Mouse (Mus musculus) T-helper 1 cell (primary cell): ENCODE measurements at regions not wholly inside any gene's neighbourhood (a gene's known extent, or its start where the extent isn't known, plus 50 kb on each side); places are given as distances from the start of the nearest gene placed in this dataset.

ENCODE experiments used
- in situ Hi-C: fragments of 300-600 bp; cut with MboI, MseI; formaldehyde crosslinking; loops from one replicate; pipeline ENCODE4 v1.15.1; 2025; ENCODE audit warnings: high pct_unique_total_duplicates

- in situ Hi-C loops, result no loop called here
Observed at GRCm38 (mm10) chr1:177382596-177383190, 59.5 kb upstream of the Zbtb18 start.

- in situ Hi-C loops, result no loop called here
Observed at GRCm38 (mm10) chr1:177382147-177382546, 60.0 kb upstream of the Zbtb18 start.

DNA sequence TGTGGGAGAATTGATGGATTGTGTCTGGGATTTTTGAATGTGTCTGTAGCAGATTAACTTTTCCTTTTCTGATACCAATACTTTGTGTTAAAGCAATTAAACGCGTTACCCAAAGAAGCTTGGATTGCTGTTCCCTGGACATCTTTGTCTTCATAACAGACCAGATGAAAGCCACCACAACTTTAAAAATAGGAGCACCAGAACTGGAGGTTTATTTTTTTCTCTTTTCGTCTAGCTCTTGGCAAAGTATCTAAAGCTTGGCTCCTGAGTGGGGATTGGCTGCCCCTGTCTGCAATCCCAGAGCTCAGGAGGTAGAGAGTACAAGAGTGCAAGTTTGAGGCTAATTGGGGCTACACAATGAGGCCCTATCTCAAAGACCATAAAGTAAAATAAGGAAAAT is 64.0 kb upstream of the Zbtb18 start:
- in situ Hi-C loops, result no loop called here

- in situ Hi-C loops, result no loop called here
Observed at GRCm38 (mm10) chr1:177373226-177373825, 68.8 kb upstream of the Zbtb18 start.

GRCm38 (mm10) chr1:177372066-177372465 is 70.1 kb upstream of the Zbtb18 start:
- in situ Hi-C loops, result no loop called here

GRCm38 (mm10) chr1:177367864-177368610 is 74.1 kb upstream of the Zbtb18 start:
- in situ Hi-C loops, result no loop called here

DNA sequence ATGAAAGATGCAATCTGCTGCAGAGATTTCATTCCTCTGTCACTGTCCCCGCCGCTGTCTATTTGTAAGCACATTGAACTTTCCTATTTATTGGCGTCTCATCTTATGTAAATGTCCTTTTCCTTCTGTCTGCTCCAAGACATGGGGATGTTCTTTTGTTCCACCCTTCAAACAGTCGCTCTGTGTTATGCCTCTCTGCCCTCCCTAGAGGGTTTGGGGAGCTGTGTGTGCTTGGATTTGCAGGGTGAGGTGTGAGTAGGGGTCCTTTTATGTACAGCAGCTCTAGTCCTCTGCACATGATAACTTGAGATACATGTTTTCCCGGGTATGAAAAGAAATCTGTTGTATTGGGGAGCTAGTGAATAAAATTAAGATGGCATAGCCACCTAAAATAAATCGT is 75.2 kb upstream of the Zbtb18 start:
- in situ Hi-C loops, result no loop called here

- in situ Hi-C loops, result no loop called here
Observed at GRCm38 (mm10) chr1:177366475-177366874, 75.7 kb upstream of the Zbtb18 start.

DNA sequence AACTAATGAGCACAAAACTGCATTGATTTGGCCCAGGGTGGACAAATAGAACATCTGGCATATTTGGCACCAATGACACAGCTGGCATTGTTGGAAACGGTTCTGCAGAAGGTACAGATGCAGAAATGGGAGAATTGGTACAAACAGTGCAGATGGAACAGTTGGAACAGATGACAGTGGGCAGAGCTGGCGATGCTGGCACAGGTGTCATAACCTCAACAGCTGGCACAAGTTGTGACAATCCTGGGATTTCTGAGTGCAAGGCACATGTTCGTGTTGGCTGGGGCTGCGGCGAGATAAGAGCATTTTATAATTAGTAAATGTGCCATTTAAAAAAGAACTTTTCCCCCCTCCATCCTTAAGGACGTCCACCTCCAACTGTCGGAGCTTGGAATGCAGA is 77.8 kb upstream of the Zbtb18 start:
- in situ Hi-C loops, result no loop called here

- in situ Hi-C loops, result no loop called here
Observed at GRCm38 (mm10) chr1:177362398-177362797, 79.8 kb upstream of the Zbtb18 start.

DNA sequence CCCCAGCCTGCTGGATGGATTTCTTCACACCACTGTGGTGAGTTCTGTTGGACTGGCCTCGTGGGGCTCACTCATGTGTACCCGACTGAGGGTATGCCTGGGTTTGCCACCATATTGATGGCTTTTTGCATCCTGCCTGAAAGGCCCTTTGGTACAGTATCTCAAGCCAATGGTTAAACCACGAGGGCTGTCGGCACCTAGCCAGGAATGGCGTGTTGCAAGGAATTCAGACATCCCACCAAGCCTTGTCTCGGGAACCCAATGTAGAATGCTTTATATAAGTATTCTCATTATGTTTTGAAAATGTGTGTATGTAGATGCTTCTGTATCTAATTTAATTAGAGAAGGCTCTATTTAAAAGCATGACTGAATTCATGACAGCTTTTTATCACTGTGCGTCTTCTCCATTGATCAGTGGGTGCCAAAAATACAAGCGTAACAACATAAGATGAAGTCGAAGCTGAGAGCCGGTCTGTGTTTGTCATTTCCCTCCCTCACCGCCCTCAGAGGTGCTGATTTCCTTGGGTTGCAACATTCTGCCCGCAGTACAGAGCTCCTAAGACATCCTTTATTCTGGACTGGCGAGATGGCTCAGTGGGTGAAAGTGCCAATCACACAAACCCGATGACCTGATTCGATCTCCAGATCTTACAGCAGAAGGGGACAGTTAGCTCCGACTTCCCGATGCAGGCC is 90.5 kb upstream of the Akt3 start:
- in situ Hi-C loops, result loop anchor here (25.0 kb wide), 1 partner anchor 939 kb away; no protein-coding TSS in a partner anchor

GRCm38 (mm10) chr1:177347208-177347607 is 89.2 kb upstream of the Akt3 start:
- in situ Hi-C loops, result loop anchor here (25.0 kb wide), 1 partner anchor 940 kb away; no protein-coding TSS in a partner anchor

DNA sequence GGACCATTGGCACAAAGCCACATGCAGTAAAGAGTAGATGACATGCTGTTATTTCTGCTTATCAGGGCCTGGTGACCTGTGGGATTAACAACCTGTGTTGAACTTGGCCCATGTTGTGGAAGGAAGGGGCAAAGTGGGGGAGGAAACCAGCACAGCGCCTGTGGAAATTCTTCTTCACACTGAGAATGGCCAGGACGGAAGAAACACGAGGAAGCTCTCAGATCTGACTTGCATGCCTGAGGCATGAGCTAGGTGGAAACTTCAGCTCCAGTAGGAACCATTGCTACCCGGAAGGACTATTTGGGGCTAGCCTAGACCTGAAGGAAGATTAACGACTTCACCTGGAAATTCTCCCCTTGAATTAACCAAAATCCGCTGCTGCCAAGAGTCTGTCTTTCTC is 88.5 kb upstream of the Akt3 start:
- in situ Hi-C loops, result loop anchor here (25.0 kb wide), 1 partner anchor 941 kb away; no protein-coding TSS in a partner anchor

GRCm38 (mm10) chr1:177345540-177345939 is 87.5 kb upstream of the Akt3 start:
- in situ Hi-C loops, result loop anchor here (25.0 kb wide), 1 partner anchor 942 kb away; no protein-coding TSS in a partner anchor

- in situ Hi-C loops, result loop anchor here (25.0 kb wide), 1 partner anchor 943 kb away; no protein-coding TSS in a partner anchor
Observed at GRCm38 (mm10) chr1:177343949-177344348, 85.9 kb upstream of the Akt3 start.

GRCm38 (mm10) chr1:177343121-177343520 is 85.1 kb upstream of the Akt3 start:
- in situ Hi-C loops, result loop anchor here (25.0 kb wide), 1 partner anchor 944 kb away; no protein-coding TSS in a partner anchor

DNA sequence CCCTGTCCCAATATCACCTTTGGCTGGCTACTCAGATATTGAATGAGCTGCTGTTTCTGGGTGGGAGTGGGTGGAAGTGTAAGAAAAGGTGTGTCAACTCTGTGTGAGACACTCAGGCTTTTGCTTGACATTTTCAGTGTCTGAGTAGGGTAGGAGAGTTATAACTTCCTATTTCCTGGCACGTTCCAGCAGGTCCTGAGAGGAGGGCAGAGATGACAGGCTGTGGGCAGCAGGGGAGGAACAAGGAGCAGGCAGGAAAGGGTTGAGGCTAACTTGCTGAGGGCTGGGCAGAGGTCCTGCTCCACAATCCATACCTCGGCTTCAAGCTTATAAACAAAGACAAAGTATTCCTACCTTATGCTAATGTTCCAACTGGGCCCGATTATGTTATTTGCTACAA is 82.2 kb upstream of the Akt3 start:
- in situ Hi-C loops, result loop anchor here (25.0 kb wide), 1 partner anchor 947 kb away; no protein-coding TSS in a partner anchor

GRCm38 (mm10) chr1:177339207-177339787 is 81.3 kb upstream of the Akt3 start:
- in situ Hi-C loops, result loop anchor here (10.0 to 25.0 kb wide), 2 partner anchors 948 to 964 kb away; no protein-coding TSS in a partner anchor

- in situ Hi-C loops, result loop anchor here (10.0 to 25.0 kb wide), 2 partner anchors 949 to 964 kb away; no protein-coding TSS in a partner anchor
Observed at GRCm38 (mm10) chr1:177338466-177339206, 80.6 kb upstream of the Akt3 start.

- in situ Hi-C loops, result loop anchor here (10.0 to 25.0 kb wide), 2 partner anchors 950 to 963 kb away; no protein-coding TSS in a partner anchor
Observed at GRCm38 (mm10) chr1:177337756-177338155, 79.8 kb upstream of the Akt3 start.
